Mouse (Mus musculus) layer of hippocampus, postnatal 10 days (tissue): ENCODE data around the gene Pard3. TPM values are rescaled to one million over a fixed set of nuclear protein-coding genes. Genes with fewer than 3 reads are reported as not detected.

Experiments
- DNase-seq, 2 experiments: peaks; one replicate each; pipeline ENCODE4 v3.0.0; 2021; ENCODE audit warnings: low spot score in 2 of 2
- total RNA-seq, 2 experiments: library from RNA; stranded (reverse); gene quantifications; 2 replicates each; pipeline ENCODE4 v1.2.3; 2021

Gene Pard3
- total RNA-seq, 2 experiments from 2014 or later, result 26.2 to 27.8 TPM

GRCm38 (mm10) chr8:127280299-127280974 is 216.7 kb downstream of the Pard3 start:
- DNase-seq, result no peak

- no peak for DNase-seq
Measured at GRCm38 (mm10) chr8:127281035-127281434, 217.3 kb downstream of the Pard3 start.

GRCm38 (mm10) chr8:127284462-127285216 is 220.9 kb downstream of the Pard3 start:
- no peak for DNase-seq

GRCm38 (mm10) chr8:127287816-127288215 is 224.1 kb downstream of the Pard3 start:
- no peak for DNase-seq

GRCm38 (mm10) chr8:127292307-127292706 is 228.6 kb downstream of the Pard3 start:
- no peak for DNase-seq

GRCm38 (mm10) chr8:127293025-127293729 is 229.5 kb downstream of the Pard3 start:
- no peak for DNase-seq

- DNase-seq, result no peak
Measured at GRCm38 (mm10) chr8:127294061-127294460, 230.4 kb downstream of the Pard3 start.

GRCm38 (mm10) chr8:127295848-127296247 is 232.2 kb downstream of the Pard3 start:
- DNase-seq, result no peak

- no peak for DNase-seq
Measured at GRCm38 (mm10) chr8:127300493-127300892, 236.8 kb downstream of the Pard3 start.

- DNase-seq, result no peak
Measured at GRCm38 (mm10) chr8:127302847-127303445, 239.3 kb downstream of the Pard3 start.

- DNase-seq, result no peak
Measured at GRCm38 (mm10) chr8:127307026-127307425, 243.3 kb downstream of the Pard3 start.

GRCm38 (mm10) chr8:127309363-127309762 is 245.7 kb downstream of the Pard3 start:
- DNase-seq, result no peak

- no peak for DNase-seq
Measured at GRCm38 (mm10) chr8:127315811-127316210, 252.1 kb downstream of the Pard3 start.

GRCm38 (mm10) chr8:127317914-127318313 is 254.2 kb downstream of the Pard3 start:
- no peak for DNase-seq

- DNase-seq, result no peak
Measured at GRCm38 (mm10) chr8:127318377-127319159, 254.9 kb downstream of the Pard3 start.

GRCm38 (mm10) chr8:127320930-127321329 is 257.2 kb downstream of the Pard3 start:
- DNase-seq, result no peak

GRCm38 (mm10) chr8:127323583-127324360 is 260.1 kb downstream of the Pard3 start:
- DNase-seq, result no peak

- DNase-seq, result no peak
Measured at GRCm38 (mm10) chr8:127324836-127325570, 261.3 kb downstream of the Pard3 start.

GRCm38 (mm10) chr8:127325749-127326148 is 262.1 kb downstream of the Pard3 start:
- DNase-seq, result no peak
